Mouse (Mus musculus): ENCODE measurements around the gene Sucla2.

The Sucla2 gene

DNA sequence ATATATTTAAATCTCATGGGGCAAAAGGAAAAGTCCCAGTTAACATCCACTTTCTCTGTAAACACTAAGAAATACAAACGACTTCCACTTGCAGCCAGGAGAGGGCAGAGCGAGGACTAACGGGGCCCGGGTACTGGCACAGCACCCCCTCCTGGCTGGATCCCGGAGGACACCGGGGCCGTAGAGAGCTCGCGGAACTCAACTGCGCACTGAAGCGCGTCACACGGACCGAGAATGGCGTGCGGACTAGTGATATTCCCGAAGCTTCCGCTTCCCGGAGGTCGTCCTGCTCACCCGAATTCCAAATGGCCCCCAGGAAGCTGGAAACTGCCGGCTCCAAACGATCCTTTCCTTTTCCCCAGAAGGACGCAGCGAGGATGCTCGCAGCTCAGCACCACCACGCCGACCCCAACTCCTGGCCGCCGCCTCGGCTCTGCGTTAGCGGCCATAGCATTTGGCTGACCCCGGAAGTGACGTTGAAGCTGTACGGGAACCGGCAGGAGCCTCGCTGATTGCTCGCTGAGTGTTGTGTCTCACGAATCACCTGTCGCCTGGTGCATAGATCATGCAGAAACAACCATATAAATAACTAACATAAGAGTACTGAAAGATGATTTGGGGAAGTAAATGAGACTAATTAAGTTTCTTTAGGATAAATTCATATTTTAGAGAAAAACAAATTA is at the start of gene Sucla2:
Gene Sucla2, plus strand, starts transcription at position 554 of the 683 bp plus-strand sequence.
- peak; percentile 89 to 95 for DNase-seq (ENCODE audit: low spot score in 2 of 2)

DNA sequence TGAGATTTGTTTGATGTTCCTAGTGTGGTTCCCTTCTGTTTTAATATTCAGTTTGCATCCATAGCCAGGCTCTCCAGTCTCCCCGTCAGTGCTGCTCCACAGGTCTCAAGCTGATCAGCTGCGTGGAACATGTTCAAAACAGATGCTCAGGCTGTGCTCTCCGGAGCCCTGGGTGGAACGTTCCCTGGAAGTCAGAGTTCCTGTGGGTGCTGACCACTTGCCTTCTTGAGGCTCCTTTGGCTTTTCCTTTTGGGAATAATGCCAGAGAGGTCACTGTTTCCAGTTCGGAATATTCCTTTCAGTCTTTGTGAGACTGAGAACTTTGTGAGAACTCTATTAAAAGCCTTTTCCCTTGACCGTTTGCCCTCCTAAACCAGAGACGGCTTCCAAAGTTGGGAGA is 49.6 kb upstream of the Sucla2 start:
- DNase-seq (ENCODE audit: low spot score in 2 of 2) = peak; percentile 69 to 82

DNA sequence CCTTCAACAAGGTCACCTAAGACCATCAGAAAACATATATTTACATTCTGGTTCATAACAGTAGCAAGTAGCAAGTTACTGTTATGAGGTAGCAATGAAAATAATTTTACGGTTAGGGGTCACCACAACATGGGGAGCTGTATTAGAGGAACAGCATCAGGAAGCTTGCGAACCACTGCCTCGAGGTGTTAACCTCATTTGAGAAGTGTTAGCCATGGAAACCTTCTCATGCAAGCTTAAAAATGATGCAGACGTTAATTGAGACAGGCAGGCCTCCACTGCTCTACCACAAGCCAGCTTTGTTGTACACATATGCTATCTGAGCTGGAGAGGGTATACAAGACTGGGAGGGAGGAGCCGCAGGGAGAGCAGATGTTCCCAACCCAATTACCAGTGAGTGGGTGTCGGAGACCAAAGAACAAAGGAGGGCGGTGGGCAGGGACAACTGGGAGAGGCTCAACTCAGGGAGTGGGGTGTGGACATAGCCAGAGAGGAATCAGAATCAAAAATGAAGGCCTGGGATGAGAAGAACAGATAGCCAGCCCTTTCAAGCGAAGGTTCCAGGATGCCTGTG is 48.7 kb upstream of the Sucla2 start:
- peak; percentile 13 to 49 for DNase-seq (ENCODE audit: low spot score in 2 of 2)

DNA sequence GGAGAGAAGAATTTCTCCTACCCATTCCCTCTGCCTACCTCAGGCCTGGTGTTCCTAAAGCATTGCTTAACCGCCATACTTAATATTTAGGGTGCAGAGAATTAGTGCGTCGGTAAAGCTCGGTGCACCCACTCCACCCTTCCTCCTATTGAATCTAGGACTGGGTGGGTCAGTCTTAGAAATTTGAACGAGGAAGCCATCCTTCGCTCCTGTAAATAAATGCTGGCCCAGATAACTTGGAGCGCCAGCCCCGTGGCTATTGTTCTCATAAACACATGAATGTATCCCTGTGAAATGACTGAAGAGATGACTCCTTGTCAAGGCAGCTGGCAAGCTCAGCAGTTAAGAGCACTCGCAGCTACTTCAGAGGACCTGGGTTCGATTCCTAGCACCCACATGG is 48.0 kb upstream of the Sucla2 start:
- DNase-seq (ENCODE audit: low spot score in 2 of 2) = peak; percentile 25 to 61

DNA sequence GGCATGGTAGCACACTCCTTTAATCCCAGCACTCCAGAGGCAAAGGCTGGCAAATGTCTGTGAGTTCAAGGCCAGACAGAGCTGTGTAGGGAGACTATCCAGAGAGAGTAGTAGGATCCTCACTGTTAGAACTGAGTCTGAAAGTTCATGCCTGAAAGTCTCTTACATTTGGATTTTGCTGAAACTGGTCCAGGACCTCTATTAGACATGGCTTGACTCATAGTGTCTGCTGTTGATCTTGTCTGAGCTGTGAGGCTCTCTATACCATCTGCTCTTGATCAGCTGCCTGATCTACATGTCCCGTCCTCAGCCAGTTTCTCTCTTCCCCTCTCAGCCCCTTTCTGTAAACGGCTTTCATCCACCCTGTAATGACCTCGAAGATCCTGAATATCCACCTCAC is 46.8 kb upstream of the Sucla2 start:
- no peak for DNase-seq (ENCODE audit: low spot score in 2 of 2)

DNA sequence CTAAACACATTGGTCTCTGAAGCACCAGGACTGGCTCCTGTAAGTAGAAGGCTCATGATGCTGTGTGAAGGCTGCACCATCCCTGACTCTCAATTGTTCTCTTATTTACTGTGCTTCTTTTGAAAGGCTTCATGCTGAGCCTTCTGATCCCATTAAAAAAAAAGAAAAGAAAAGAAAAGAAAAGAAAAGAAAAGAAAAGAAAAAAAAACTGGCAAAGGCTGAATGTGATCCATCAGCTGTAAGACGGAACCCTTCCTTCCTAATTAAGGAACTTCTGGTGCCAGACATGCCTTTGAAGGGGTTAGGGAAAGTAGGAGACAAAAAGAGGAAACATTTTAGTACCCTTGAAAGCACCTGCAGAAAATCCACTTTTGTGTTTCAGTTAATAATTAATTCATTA is 45.3 kb upstream of the Sucla2 start:
- no peak for DNase-seq (ENCODE audit: low spot score in 2 of 2)

DNA sequence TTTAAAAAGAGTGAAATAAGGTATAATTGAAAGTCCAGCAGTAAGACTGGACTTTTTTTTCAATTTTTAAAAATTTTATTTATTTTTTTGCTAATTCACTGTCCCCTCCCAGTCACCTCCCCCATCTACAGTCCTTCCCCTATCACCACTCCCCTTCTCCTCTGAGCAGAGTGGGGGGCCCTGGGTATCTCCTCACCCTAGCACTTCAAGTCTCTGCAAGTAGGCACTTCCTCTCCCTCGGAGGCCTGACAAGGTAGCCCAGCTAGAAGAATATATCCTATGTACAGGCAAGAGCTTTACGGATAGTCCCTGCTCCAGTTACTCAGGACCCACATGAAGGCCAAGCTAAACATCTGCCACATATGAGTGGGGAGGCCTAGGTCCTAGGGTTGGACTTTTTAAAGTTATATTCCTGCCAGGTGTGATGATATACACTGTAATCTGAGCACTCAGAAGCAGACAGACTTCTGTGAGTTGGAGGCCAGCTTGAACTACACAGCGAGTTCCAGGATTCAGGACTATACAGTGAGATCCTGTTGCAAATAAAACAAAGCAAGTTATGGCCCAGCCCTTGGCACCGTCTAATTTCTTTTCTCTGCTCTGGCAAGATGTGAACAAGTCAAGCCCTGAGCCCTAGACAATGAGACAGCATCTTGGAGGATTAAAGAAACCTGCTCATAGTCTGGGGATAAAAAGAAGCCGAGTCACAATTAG is 41.4 kb upstream of the Sucla2 start:
- no peak for DNase-seq (ENCODE audit: low spot score in 2 of 2)

DNA sequence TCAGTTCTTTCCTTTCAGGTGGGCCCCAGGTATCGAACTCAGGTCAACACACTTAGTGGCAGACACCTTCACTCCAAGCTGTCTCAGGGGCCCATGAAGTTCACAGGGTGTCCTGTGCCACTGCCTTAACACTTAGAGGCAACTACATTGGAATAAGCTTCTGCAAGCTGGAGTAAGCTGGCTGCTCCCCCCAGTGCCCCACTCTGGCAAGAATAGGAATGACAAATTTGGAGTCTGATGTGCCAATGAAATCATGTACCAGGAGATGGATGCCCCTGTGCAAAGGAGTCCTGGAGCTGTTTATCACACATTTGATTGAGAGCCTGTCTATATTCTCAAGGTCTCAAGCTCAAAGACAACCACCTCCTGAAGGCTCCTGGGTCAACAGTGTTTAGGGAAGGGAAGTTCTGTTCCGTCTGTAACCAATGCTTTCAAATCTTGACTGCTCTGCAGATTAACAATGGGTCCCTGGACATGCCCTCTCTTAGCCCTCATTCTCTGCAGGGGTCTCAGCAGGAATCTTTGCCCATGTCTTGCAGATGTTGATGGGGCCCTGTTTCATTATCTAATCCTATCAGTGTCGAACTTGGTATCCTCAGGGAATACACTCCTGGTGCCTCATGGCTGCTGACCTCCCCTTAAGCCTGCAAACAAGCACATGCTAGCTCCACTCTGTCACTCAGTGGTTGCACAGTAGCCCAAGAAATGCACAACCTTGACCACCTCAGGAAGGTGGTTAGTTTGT is 40.6 kb upstream of the Sucla2 start:
- DNase-seq (ENCODE audit: low spot score in 2 of 2) = no peak

DNA sequence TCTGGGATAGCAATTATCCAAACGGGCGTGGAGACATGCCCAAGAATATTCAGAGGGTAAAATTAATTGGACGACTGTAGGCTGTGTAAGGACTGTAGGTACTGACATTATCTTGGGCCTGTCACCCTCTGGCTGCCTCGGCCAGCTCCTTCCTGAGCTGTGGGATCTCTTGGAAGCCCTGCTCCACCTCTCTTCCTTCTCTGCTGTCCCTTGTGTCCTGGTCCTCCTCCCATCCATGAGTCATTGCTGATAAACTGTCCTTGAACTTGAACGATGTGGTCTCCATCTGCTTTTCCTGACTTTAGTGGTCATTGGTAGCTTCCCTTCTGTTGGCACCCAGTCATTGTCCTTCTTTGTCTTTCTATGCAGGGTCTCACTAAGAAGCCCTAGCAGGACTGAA is 38.5 kb upstream of the Sucla2 start:
- DNase-seq (ENCODE audit: low spot score in 2 of 2) = peak; percentile 36 to 46

DNA sequence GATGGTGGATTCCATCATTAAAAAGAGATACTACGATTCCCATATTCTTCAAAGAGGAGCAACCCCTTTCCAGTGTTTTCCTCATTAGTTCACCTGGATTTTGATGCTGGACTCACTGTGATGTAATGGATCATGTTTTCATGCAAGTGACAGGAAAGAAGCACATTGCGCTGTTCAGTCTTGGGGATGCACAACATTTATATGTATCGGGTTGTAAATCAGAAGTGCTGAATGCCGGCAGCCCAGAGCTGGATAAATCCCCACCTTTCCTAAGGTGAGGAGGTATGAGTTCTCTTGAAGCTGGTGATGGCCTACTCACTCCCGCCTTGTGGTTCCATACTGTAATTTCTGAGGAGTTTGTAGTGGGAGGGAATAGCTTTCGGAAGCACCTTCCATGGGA is 31.8 kb upstream of the Sucla2 start:
- DNase-seq (ENCODE audit: low spot score in 2 of 2) = no peak

DNA sequence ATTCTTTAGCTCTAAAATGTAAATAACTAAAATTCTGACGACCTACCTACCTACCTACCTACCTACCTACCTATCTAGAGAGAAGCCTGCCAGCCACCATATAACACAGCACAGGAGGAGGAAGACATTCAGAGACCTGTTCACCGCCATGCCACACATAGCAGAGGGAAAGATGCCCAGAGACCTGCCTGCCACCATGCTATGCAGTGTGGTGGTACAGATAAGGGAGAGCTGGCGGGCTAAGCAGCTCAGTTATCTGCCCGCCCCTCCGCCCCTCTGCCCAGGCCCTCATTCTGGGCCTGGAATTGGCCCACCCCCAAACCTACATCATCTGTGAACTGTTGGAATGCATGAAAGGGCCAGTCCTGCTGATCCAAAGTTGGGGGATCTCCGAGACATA is 31.0 kb upstream of the Sucla2 start:
- DNase-seq (ENCODE audit: low spot score in 2 of 2) = no peak

DNA sequence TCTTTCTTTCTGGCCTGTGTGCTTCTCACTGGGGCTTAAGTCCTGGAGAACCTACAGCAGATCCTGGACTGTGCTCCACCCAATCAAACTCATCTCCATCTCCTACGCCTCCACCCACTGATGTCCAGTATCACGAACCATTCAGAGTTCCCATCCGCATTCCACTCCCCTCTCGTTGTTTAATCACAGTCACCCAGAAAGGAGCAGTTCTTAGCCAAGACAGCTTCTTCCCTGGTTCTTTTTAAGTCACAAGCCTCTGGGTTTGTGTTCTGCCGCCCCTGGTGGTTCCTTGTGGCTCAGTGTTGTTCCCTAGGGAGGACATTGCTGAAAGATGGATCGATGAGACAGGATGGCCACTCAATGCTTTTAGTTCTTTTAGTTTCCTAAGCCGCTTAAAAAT is 29.4 kb upstream of the Sucla2 start:
- DNase-seq (ENCODE audit: low spot score in 2 of 2) = peak in 1 of 2 experiments; percentile 22

DNA sequence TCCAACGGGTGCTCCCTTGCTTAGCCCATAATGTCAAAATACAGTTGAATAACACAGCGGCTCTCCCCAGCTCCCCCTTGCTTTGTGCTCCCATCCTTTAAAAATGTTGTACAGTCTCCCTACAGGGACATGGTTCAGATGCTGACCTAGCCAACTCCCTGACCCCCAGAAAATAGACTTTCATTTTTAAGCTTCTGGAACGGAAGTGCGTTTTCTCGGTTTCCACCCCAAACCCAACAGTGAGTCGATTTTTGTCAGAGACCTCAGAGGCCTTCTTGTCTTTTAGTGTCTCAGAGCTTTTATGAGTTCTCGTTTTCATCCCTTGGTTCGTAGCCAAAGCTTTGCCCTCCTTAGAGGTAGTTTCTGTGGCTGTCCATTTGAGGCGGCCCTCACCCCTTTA is 23.8 kb upstream of the Sucla2 start:
- DNase-seq (ENCODE audit: low spot score in 2 of 2) = no peak

DNA sequence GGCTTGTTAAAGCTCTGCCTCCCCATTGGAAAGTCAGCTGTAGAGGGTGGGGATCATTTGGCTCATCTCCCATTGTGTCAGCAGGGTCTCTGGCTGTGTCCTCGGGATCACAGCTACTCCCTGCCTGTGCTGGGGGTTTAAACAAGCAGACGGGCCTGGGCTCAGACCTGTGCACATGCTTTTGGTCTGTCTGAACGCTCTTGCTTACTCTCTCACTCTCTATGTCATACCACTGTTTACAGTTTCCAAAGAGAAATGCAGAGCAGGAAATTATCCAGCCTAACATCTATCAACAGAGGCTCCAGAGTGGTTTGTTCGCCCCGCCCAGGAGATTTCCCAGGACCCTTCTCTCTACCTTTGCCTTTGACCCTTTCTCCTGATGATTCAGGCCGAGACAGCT is 23.4 kb upstream of the Sucla2 start:
- no peak for DNase-seq (ENCODE audit: low spot score in 2 of 2)

DNA sequence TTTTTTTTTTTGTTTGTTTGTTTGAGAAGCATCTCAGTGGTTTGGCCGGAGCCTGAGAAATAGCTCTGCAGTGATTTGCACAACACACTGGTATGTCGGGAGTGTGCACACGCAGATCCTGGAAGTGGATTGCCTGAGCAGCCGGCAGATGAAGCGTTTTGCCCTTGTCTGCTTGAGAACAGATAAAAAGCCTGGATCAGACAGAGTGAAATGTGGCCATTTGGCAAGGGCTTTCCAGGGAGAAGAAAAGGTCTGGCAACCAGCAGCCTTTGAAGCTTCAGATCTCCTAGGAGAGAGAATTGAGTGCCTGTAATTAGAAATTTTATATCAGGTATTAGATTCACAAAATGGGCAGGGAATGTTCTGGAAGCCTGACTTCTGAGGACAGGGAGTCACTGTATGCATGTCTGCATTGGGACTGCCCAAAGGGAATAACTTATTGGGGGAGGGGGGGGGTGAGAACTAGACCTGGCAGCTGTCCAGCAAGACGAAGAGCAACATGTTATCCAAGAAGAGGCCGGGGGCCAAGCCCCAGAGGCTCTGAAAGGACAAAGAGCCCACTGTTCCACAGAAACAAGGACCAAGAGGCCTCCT is 22.4 kb upstream of the Sucla2 start:
- DNase-seq (ENCODE audit: low spot score in 2 of 2) = peak; percentile 46 to 52

DNA sequence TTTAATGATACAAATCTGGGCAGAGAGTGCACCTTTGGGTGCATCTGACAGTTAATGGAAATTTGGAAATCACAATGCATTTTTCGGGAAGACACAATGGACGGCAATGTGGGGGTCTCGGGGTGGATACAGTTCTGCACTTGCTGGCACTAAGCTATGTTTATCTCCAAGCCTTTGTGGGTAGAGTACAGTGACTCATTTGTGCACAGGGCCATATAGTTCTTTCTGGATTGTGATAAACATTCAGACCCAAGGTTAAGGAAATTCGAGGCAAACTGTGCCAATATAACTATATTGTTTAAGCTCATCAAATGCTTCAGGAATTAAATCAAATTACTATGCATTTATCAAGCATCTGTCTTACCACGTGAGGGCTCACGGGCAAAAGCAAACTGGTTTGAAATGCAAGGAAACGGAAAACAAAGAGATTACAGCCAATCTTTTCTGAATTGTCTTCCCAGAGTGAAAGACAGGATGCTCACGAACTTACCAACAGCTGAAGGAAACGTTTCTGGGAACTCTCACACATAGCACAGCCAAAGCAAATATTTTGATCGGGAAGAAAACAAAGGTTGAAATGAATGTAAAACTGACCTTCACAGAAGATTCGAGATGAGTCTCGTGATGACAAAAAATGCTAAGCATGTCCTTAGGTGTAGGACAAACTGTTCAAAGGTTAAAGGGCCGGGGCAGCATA is 21.7 kb upstream of the Sucla2 start:
- DNase-seq (ENCODE audit: low spot score in 2 of 2) = peak; percentile 35 to 41

DNA sequence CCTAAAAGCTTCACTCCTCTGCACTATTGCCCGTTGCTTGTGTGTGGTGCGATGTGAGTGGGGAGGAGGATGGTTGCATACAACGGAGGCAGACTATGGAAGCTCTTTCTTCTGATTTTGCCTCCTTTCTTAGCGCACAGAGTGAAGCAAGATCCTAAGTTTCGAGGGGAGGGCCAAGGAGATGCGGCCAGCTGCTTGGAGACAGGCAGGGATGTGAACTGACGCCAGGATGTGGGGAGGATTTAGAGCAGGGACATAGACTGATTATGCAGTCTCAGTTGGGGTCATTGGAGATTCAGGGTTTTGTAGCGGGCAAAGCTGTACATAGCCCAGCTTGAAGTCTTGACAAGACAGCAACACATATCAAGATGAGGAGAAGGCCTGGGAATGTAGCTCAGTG is 18.8 kb upstream of the Sucla2 start:
- DNase-seq (ENCODE audit: low spot score in 2 of 2) = no peak

DNA sequence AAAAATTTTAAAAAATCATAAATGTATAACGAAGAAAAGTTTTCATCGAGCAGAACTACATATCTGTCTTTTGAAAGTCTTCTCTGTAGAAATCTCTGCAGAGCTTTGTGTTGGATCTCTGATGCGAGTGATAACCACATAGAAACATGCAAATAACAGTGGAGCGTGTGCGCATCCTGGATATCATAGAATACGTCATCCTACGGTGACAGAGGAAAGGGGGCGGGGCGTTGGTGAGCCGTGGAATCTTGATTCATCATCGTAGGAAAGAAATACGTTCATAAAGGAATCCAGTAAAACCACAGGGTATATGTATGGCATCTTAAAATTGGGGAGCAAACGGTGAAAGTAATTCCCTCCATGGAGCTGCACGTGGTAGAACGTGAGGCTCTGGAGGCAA is 17.9 kb upstream of the Sucla2 start:
- no peak for DNase-seq (ENCODE audit: low spot score in 2 of 2)

DNA sequence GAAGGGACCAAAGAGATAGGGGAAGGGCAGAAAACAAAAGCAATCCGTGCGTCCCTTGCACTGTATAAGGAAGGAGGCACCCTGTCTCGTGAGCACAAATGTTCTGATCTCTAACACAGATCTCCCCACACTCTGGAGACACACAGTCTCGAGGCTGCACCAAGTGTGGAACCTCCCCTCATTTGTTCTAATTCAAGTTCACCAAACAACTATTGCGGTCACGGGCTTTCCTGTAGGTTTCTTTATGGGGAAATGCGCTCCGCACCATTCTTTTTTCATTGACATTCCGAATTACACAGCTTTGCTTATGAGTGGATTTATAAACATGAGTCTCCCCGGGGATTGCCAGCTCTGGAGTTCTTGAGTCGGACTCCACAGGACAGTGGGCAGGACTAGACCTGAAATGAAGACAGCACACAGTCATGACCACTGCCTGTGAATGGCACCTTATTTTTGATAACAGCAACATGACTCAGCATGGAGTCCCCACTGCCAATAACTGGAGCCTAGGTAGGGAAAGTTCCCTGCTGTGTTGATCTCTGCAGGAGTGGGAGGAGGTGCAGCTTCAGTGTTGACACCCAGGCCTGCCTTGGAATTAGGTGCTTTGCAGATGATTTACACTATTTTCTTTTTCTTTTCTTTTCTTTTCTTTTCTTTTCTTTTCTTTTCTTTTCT is 17.3 kb upstream of the Sucla2 start:
- DNase-seq (ENCODE audit: low spot score in 2 of 2) = peak in 1 of 2 experiments; percentile 19

DNA sequence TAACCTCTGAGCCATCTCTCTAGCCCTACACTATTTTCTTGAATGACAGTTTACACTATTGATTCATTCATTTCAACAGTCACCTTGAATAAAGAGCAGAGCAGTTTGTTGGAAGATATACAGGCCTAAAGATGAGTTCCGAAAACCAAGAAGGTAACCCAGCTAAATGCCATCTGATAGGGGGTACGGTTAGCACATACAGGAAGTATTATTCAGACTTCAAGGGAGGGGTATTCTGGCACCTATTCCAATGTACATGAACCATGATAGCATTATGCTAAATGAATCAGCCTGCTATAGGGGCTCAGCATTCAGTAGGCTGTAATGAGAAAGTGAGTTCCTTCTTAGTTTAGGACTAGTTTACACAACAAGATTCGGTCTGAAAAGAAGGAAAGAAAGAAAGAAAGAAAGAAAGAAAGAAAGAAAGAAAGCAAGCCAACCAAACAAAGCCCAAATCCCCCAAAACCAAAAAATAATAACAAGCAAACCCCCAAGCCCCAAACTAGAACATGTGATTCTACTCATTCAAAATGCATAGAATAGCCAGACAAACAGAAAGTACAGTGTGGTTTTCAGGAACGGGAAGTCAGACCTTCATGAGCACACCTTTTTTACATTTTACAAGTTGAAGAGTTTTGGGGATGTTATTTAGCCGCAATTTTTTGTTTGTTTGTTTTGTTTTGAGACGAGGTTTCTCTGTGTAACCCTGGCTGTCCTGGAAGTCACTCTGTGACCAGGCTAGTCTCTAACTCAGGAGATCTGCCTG is 16.3 kb upstream of the Sucla2 start:
- DNase-seq (ENCODE audit: low spot score in 2 of 2) = no peak

Data from heart, adult 9 months (tissue).